In genomic region chr7:126463004-126463403, GRCm38 (mm10) we compare ENCODE assay signal across 12 mouse cellular contexts. TPM values are rescaled to one million over a fixed set of nuclear protein-coding genes. Genes with fewer than 3 reads are reported as not detected.
DNase-seq lines count a peak whose midpoint lies in the region; ATAC-seq and TF ChIP-seq lines count a peak whose summit lies in the region.
"Had no signal": no experiment of that assay in that cellular context is flagged by ENCODE, and none has a peak within 500 bp of the region (broad histone marks: within the 10 kb centered on the region; RNA-seq: fewer than 3 reads in every experiment).

Gene Atp2a1 (minus strand): TSS chr7:126463108.

- no peak for ATAC-seq in heart, embryonic 12.5 days (ENCODE audit: insufficient number of reproducible peaks, low FRiP score)
- no peak for ATAC-seq in lung, embryonic 14.5 days (ENCODE audit: insufficient read depth)
- no peak for ATAC-seq in embryonic facial prominence, embryonic 15.5 days (ENCODE audit: insufficient number of reproducible peaks, low FRiP score, low TSS enrichment, low read depth)
- no peak for ATAC-seq in limb, embryonic 15.5 days (ENCODE audit: insufficient number of reproducible peaks, low FRiP score, low TSS enrichment, low read depth)
- ATAC-seq: hindbrain, postnatal 0 days; lung, postnatal 0 days had no signal

- no peak for DNase-seq in heart, adult 18-20 months
- no peak for DNase-seq in lung, embryonic 14.5 days
- no peak for DNase-seq in lung, adult 18-20 months
- DNase-seq in left cerebral cortex, adult 2 months (ENCODE audit: extremely low spot score in 1 of 2, low spot score in 2 of 2) = no peak
- no peak for DNase-seq in left cerebral cortex, postnatal 14 days (ENCODE audit: low spot score in 2 of 2)
- DNase-seq: cerebellum, postnatal 36 days; heart, adult 11 months had no signal

- intact Hi-C loops in left cerebral cortex, adult 2 months (cut with DNase I) = no loop called here
- intact Hi-C loops in left cerebral cortex, postnatal 14 days (cut with DNase I) = no loop called here

- no peaks in the 10 kb centered on the region for H3K9me3 ChIP-seq in heart, embryonic 12.5 days (replicated peaks)
- H3K9me3 ChIP-seq in lung, embryonic 14.5 days (ENCODE audit: low read depth, low read length) = no peaks in the 10 kb centered on the region
- no peaks in the 10 kb centered on the region for H3K9me3 ChIP-seq in embryonic facial prominence, embryonic 15.5 days (replicated peaks)
- H3K9me3 ChIP-seq in limb, embryonic 15.5 days = no peaks in the 10 kb centered on the region

- H3K9ac ChIP-seq in heart, embryonic 12.5 days = peak within 1 kb of the TSS; percentile 21; the same call in 1 of the 2 replicates
- H3K9ac ChIP-seq in lung, embryonic 14.5 days = 0 out of 2 replicates have a peak within 1 kb of the TSS, but pooled peaks have one; percentile 6
- H3K9ac ChIP-seq in embryonic facial prominence, embryonic 15.5 days = no peak within 1 kb of the TSS
- H3K9ac ChIP-seq in limb, embryonic 15.5 days = no peak within 1 kb of the TSS

- 50% methylated on average over 5 of the region's 5 CpGs for WGBS in heart, embryonic 12.5 days
- 27% methylated on average over 5 of the region's 5 CpGs for WGBS in lung, embryonic 14.5 days
- WGBS in embryonic facial prominence, embryonic 15.5 days = 44% methylated on average over 5 of the region's 5 CpGs
- 52% methylated on average over 5 of the region's 5 CpGs for WGBS in limb, embryonic 15.5 days

- no peak for TF ChIP-seq CTCF in lung, embryonic 14.5 days (IDR thresholded peaks at IDR 0.05; ENCODE audit: low read depth)
- TF ChIP-seq CTCF in left cerebral cortex, adult 2 months (IDR thresholded peaks at IDR 0.05) = no peak

- H3K4me2 ChIP-seq in heart, embryonic 12.5 days = no peak within 1 kb of the TSS
- no peak within 1 kb of the TSS for H3K4me2 ChIP-seq in lung, embryonic 14.5 days
- H3K4me2 ChIP-seq in embryonic facial prominence, embryonic 15.5 days (replicated peaks) = no peak within 1 kb of the TSS
- no peak within 1 kb of the TSS for H3K4me2 ChIP-seq in limb, embryonic 15.5 days

- peaks cover 57% of the 10 kb centered on the region for H3K4me1 ChIP-seq in heart, embryonic 12.5 days (replicated peaks)
- no peaks in the 10 kb centered on the region for H3K4me1 ChIP-seq in lung, embryonic 14.5 days (ENCODE audit: insufficient read depth)
- H3K4me1 ChIP-seq in embryonic facial prominence, embryonic 15.5 days = peaks cover 19% of the 10 kb centered on the region
- peaks cover 32% of the 10 kb centered on the region for H3K4me1 ChIP-seq in limb, embryonic 15.5 days

- H3K27me3 ChIP-seq in heart, embryonic 12.5 days (replicated peaks) = 0 out of 2 replicates have a peak, but pooled peaks cover 4% of the 10 kb centered on the region
- no peaks in the 10 kb centered on the region for H3K27me3 ChIP-seq in lung, embryonic 14.5 days (ENCODE audit: insufficient read depth, low read length)
- H3K27me3 ChIP-seq in embryonic facial prominence, embryonic 15.5 days = no peaks in the 10 kb centered on the region
- no peaks in the 10 kb centered on the region for H3K27me3 ChIP-seq in limb, embryonic 15.5 days

- no peak within 1 kb of the TSS for H3K27ac ChIP-seq in heart, embryonic 12.5 days (ENCODE audit: poor library complexity, severe bottlenecking)
- H3K27ac ChIP-seq in lung, embryonic 14.5 days (ENCODE audit: low read depth) = no peak within 1 kb of the TSS
- peak within 1 kb of the TSS; percentile 48; the same call in 1 of the 2 replicates for H3K27ac ChIP-seq in embryonic facial prominence, embryonic 15.5 days (replicated peaks)
- H3K27ac ChIP-seq in limb, embryonic 15.5 days = peak within 1 kb of the TSS; percentile 43
- no peak within 1 kb of the TSS for H3K27ac ChIP-seq in left cerebral cortex, adult 2 months
- H3K27ac ChIP-seq: hindbrain, postnatal 0 days had no signal

- no peak within 1 kb of the TSS for H3K4me3 ChIP-seq in heart, embryonic 12.5 days
- H3K4me3 ChIP-seq in lung, embryonic 14.5 days (ENCODE audit: low read depth, low read length) = no peak within 1 kb of the TSS
- H3K4me3 ChIP-seq in embryonic facial prominence, embryonic 15.5 days (replicated peaks) = peak within 1 kb of the TSS; percentile 6; the same call in 1 of the 2 replicates
- peak within 1 kb of the TSS; percentile 16 for H3K4me3 ChIP-seq in limb, embryonic 15.5 days
- H3K4me3 ChIP-seq in left cerebral cortex, adult 2 months = no peak within 1 kb of the TSS

- peaks cover 20% of the 10 kb centered on the region for H3K36me3 ChIP-seq in heart, embryonic 12.5 days
- H3K36me3 ChIP-seq in lung, embryonic 14.5 days (ENCODE audit: insufficient read depth) = peaks cover 19% of the 10 kb centered on the region
- H3K36me3 ChIP-seq in embryonic facial prominence, embryonic 15.5 days = peaks cover 17% of the 10 kb centered on the region
- H3K36me3 ChIP-seq in limb, embryonic 15.5 days = peaks cover 20% of the 10 kb centered on the region

RNA-seq across cellular contexts. Expression of gene Atp2a1, which starts in this region (rescaled TPM):
- 1.7 and 3.2 TPM in 2 replicates for polyA plus RNA-seq in heart, embryonic 12.5 days (2016; fragmentation: Nextera tagmentation; extraction: Ambion mirVana)
- total RNA-seq in heart, adult 18-20 months (2021) = under 1 TPM; 0.87 TPM
- 0.32 TPM in 1 of 2 replicates, not detected in the other for polyA plus RNA-seq in lung, embryonic 14.5 days (2014; fragmentation: Nextera tagmentation; extraction: Ambion mirVana)
- polyA plus RNA-seq in embryonic facial prominence, embryonic 15.5 days (2015; fragmentation: Nextera tagmentation; extraction: Ambion mirVana) = 103 and 140 TPM in 2 replicates
- 82.8 and 290 TPM in 2 replicates for polyA plus RNA-seq in limb, embryonic 15.5 days (2015; fragmentation: Nextera tagmentation; extraction: Ambion mirVana)
- under 1 TPM; 0.14 to 0.35 TPM for total RNA-seq in left cerebral cortex, adult 2 months (2021)
- under 1 TPM in 1 of 2 experiments, not detected in 1; 0.21 TPM for total RNA-seq in left cerebral cortex, postnatal 14 days (2021)

Comparison
In these comparisons a context has a peak if more than half of its experiments do, and no peak if none do; other contexts are left out.
1. RNA of gene Atp2a1 (polyA plus RNA-seq): 103 to 140 TPM in embryonic facial prominence, embryonic 15.5 days and 82.8 to 290 TPM in limb, embryonic 15.5 days; 1.7 to 3.2 TPM in heart, embryonic 12.5 days and 0.32 TPM in lung, embryonic 14.5 days; every median in the first group is over 10 times any median in the second.
2. H3K27ac ChIP-seq: peak in embryonic facial prominence, embryonic 15.5 days (single experiment) and limb, embryonic 15.5 days (single experiment); none in heart, embryonic 12.5 days (single experiment), lung, embryonic 14.5 days (single experiment) and left cerebral cortex, adult 2 months (single experiment).
3. H3K4me3 ChIP-seq: peak in embryonic facial prominence, embryonic 15.5 days (single experiment) and limb, embryonic 15.5 days (single experiment); none in heart, embryonic 12.5 days (single experiment), lung, embryonic 14.5 days (single experiment) and left cerebral cortex, adult 2 months (single experiment).
4. H3K9ac ChIP-seq: peak in heart, embryonic 12.5 days (single experiment) and lung, embryonic 14.5 days (single experiment); none in embryonic facial prominence, embryonic 15.5 days (single experiment) and limb, embryonic 15.5 days (single experiment).